Mouse (Mus musculus) ES-E14 (cell line): ENCODE results near the gene Ttc27. TPM values are rescaled to one million over a fixed set of nuclear protein-coding genes. Genes with fewer than 3 reads are reported as not detected.

ENCODE experiments used
- DNase-seq: peaks from one replicate; pipeline ENCODE4 v3.0.0-alpha.2; 2013; ENCODE audit warnings: low read depth, low spot score
- H3K27ac ChIP-seq: 2 replicates; pipeline ENCODE4 v1.5.1; 2012; ENCODE audit warnings: low read depth, mild to moderate bottlenecking, low read length, moderate library complexity, mixed read lengths; ENCODE audit not compliant: poor library complexity, insufficient read depth, severe bottlenecking
- H3K36me3 ChIP-seq: 2 replicates; pipeline ENCODE4 v1.6.1; 2012; ENCODE audit warnings: mild to moderate bottlenecking, low read length, moderate library complexity, mixed read lengths; ENCODE audit not compliant: control insufficient read depth, poor library complexity, insufficient read depth, severe bottlenecking
- H3K4me1 ChIP-seq, 2 experiments: fragments of 150-350 bp in 1 of 2; sonication (generic) in 1 of 2; 2 replicates each; pipeline ENCODE4 v1.6.1; 2012; ENCODE audit warnings: low read length in 2 of 2, mild to moderate bottlenecking in 1 of 2, mixed read lengths in 1 of 2; ENCODE audit not compliant: control insufficient read depth in 2 of 2, insufficient read depth in 2 of 2, poor library complexity in 1 of 2
- H3K4me3 ChIP-seq, 2 experiments: fragments of 150-350 bp in 1 of 2; sonication (generic) in 1 of 2; 2 replicates each; pipeline ENCODE4 v1.5.1; 2012; ENCODE audit warnings: low read length in 2 of 2, low read depth in 1 of 2, mild to moderate bottlenecking in 1 of 2, mixed read lengths in 1 of 2; ENCODE audit not compliant: insufficient read depth in 1 of 2, poor library complexity in 1 of 2, severe bottlenecking in 1 of 2
- H3K9ac ChIP-seq: 2 replicates; pipeline ENCODE4 v1.6.1; 2012; ENCODE audit warnings: low read depth, mild to moderate bottlenecking, low read length, mixed read lengths; ENCODE audit not compliant: poor library complexity, insufficient read depth, severe bottlenecking
- H3K9me3 ChIP-seq: fragments of 150-350 bp; sonication (generic); 2 replicates; pipeline ENCODE4 v1.6.1; 2012; ENCODE audit warnings: low read depth, mild to moderate bottlenecking, low read length; ENCODE audit not compliant: control insufficient read depth, insufficient read depth
- CHD2 ChIP-seq: IDR thresholded peaks from 2 replicates; pipeline ENCODE4 v1.6.1; 2014; ENCODE audit warnings: mild to moderate bottlenecking, low read depth, low read length, inconsistent platforms
- HCFC1 ChIP-seq: IDR thresholded peaks from 2 replicates; pipeline ENCODE4 v1.6.1; 2012; ENCODE audit warnings: low read length, inconsistent platforms, borderline replicate concordance; ENCODE audit not compliant: insufficient read depth
- MAFK ChIP-seq: IDR thresholded peaks from 2 replicates; pipeline ENCODE4 v1.6.1; 2014; ENCODE audit warnings: mild to moderate bottlenecking, low read depth, low read length, inconsistent platforms; ENCODE audit not compliant: insufficient read depth
- ZC3H11A ChIP-seq: IDR thresholded peaks from 2 replicates; pipeline ENCODE4 v1.6.1; 2012; ENCODE audit warnings: low read depth, mild to moderate bottlenecking, inconsistent platforms, low read length, borderline replicate concordance
- ZNF384 ChIP-seq: IDR thresholded peaks from 2 replicates; pipeline ENCODE4 v1.6.1; 2012; ENCODE audit warnings: low read depth, low read length, inconsistent platforms
- in situ Hi-C, 2 experiments: fragments of 600-800 bp; cut with MboI; formaldehyde crosslinking; loops; one replicate each; pipeline ENCODE4 v1.15.1; 2025; ENCODE audit warnings: low sequenced_read_pairs in 2 of 2, inconsistent platforms in 1 of 2; ENCODE audit not compliant: unreplicated experiment in 2 of 2
- total RNA-seq: library from RNA; depleted of rRNA; stranded (reverse); fragments of 300-350 nt; gene quantifications from 2 replicates; pipeline ENCODE4 v1.2.3, GENCODE M21; 2012

Ttc27 gene
- total RNA-seq, 1 experiment = 52.3 TPM

DNA sequence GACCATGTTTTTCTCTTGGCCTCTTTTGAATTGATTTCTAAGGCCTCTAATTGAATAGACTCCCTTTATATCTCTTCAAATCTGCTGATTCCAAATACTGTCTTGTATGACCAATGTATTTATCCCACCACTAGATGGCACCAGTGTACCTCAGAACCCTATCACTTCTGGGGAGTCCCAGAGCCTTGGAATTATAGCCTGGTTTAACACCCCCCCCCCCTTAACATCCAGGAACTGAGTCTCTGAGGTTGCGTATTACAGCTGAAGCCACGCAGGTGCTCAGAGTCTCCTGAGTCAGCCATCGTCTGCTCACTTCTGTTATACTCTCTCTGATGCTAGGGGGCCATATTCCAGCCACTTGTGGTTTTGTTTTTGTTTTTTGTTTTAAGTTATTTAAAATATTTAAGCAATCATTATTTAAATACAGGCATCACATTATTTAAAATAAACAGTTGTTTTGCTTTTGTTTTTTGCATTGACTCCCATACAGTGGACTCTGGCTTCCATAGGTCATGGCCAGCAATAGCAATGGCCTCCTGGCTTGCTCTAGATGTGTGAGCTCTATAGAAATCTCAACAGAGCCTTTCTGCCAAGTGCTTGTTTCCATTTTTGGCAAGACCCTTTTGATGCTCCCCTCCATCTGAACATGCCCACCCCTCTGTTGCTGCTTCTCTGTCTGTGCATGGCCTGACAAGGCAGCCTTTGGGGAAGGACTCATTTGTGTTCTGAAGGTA is 93.5 kb downstream of the Ttc27 start:
- TF ChIP-seq CHD2 (no peak), HCFC1 (no peak), MAFK (0 out of 2 replicates have a peak, but pooled peaks have one; percentile 6), ZC3H11A (peak; percentile 77; the same call in 1 of the 2 replicates), ZNF384 (no peak)
- no peaks in the 10 kb centered on the region for H3K36me3 ChIP-seq
- peak; percentile 70 for DNase-seq
- in situ Hi-C loops = loop anchor here in 1 of 2 experiments (25.0 kb wide), 1 partner anchor 551 kb away; no protein-coding TSS in a partner anchor
- H3K9ac ChIP-seq = no peak overlapping the region
- H3K4me1 ChIP-seq = no peaks in the 10 kb centered on the region
- no peak overlapping the region for H3K4me3 ChIP-seq
- H3K9me3 ChIP-seq = no peaks in the 10 kb centered on the region
- H3K27ac ChIP-seq = no peak overlapping the region

DNA sequence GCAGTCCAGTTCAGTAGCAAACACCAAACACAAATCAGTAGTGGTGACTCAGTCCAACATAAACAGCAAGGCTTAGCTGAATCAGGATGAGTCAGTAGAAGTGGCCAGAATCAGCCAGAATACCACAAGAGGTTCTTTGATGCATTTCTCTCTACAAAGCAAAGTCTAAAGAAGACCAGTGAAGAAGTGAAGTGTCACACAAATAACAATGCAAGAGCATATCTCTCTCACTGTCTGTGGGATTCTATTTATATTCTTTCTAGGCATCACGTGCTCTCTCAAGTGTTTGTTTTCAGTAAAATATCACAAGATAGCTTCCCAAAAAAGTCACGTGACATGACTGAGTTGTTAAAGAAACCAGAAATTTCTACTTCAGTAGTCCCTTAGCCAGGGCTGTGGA is 102.2 kb downstream of the Ttc27 start:
- DNase-seq = no peak
- no peaks in the 10 kb centered on the region for H3K9me3 ChIP-seq
- no peak overlapping the region for H3K9ac ChIP-seq
- no peaks in the 10 kb centered on the region for H3K36me3 ChIP-seq
- H3K27ac ChIP-seq = no peak overlapping the region
- no peak overlapping the region for H3K4me3 ChIP-seq
- in situ Hi-C loops = loop anchor here in 1 of 2 experiments (25.0 kb wide), 1 partner anchor 543 kb away; no protein-coding TSS in a partner anchor
- TF ChIP-seq HCFC1 (no peak), MAFK (no peak), ZNF384 (no peak), ZC3H11A (no peak), CHD2 (no peak)
- no peaks in the 10 kb centered on the region for H3K4me1 ChIP-seq

DNA sequence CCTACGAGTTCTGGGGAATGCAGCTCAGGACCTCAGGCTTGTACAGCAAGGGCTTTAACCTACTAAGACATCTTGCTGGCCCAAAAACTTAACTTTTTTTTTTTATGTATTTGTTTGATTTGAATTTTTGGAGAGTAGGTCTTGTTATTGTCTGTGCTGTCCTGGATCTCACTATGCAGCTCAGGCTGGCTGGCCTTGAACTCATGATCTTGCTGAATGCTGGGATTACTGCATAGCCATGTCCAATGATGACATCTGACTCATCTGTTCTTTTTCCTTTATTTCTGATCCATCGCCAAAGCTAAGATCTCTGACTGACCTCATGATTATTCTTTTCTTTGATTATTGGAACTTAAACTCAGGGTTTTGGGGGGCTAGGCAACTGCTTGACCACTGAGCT is 113.3 kb downstream of the Ttc27 start:
- Histone ChIP-seq H3K9ac (no peak overlapping the region), H3K4me3 (no peak overlapping the region), H3K9me3 (no peaks in the 10 kb centered on the region), H3K27ac (no peak overlapping the region), H3K4me1 (no peaks in the 10 kb centered on the region), H3K36me3 (no peaks in the 10 kb centered on the region; the same call in 1 of the 2 replicates)
- TF ChIP-seq HCFC1 (no peak), ZC3H11A (no peak), ZNF384 (no peak), MAFK (no peak), CHD2 (no peak)
- in situ Hi-C loops = no loop called here
- DNase-seq = no peak

DNA sequence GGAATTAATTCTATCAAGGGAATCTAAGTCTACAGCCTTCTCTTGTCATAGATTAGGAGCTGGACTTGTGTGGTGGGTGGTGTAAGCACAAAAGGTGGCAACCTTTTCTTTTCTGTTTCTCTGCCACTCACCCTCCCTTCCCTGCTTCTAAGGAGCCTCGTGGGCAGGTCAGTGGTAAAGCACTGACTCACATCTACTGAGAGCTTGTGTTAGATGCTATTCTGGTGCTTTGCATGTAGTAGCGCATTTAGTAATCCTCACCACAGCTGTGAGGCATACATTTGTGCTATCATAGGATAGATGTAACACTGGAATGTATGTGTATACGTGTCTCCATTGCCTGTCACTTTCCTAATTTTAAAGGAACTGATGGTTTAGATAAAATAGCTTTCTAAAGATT is 124.2 kb downstream of the Ttc27 start:
- TF ChIP-seq HCFC1 = no peak
- TF ChIP-seq ZNF384 = no peak
- no peak for TF ChIP-seq ZC3H11A
- TF ChIP-seq CHD2 = no peak
- TF ChIP-seq MAFK = no peak
- H3K9me3 ChIP-seq = no peaks in the 10 kb centered on the region
- H3K9ac ChIP-seq = no peak overlapping the region
- H3K36me3 ChIP-seq = no peaks in the 10 kb centered on the region
- in situ Hi-C loops = no loop called here
- H3K4me3 ChIP-seq = no peak overlapping the region
- no peaks in the 10 kb centered on the region for H3K4me1 ChIP-seq
- no peak for DNase-seq
- no peak overlapping the region for H3K27ac ChIP-seq

DNA sequence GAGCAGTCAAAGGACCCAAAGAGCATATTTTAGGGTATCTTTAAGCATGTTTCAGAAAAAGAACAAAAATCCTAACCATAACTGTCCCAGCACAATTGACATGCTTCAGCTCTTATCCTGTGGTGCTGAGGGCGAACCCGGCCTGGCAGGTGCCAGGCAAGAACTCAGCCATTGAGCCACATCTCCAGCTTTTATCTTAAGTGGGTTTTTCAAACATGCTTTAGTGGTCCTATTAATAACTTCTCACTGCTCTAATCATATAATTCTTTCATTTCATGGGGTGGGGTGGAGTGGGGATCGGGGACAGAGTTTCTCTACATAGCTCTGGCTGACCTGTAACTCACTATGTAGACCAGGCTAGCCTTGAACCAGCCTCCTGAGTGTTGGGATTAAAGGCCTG is 125.1 kb downstream of the Ttc27 start:
- no peak for TF ChIP-seq CHD2
- no peak for TF ChIP-seq MAFK
- TF ChIP-seq HCFC1 = no peak
- TF ChIP-seq ZC3H11A = no peak
- no peak for TF ChIP-seq ZNF384
- no peak overlapping the region for H3K4me3 ChIP-seq
- no peaks in the 10 kb centered on the region for H3K36me3 ChIP-seq
- in situ Hi-C loops = no loop called here
- no peaks in the 10 kb centered on the region for H3K9me3 ChIP-seq
- no peak overlapping the region for H3K9ac ChIP-seq
- no peak overlapping the region for H3K27ac ChIP-seq
- H3K4me1 ChIP-seq = no peaks in the 10 kb centered on the region
- DNase-seq = no peak
